Mouse (Mus musculus): Measurements from ENCODE around the gene Cyp2b19. TPM values are rescaled to one million over a fixed set of nuclear protein-coding genes. Genes with fewer than 3 reads are reported as not detected.

The Cyp2b19 gene
- polyA plus RNA-seq, 1 experiment from 2014 or later: not detected

Other genes with a start within 250 kb of the Cyp2b19 start
- not detected in 2 replicates for gene Nlrp9a, start 222.1 kb upstream of the Cyp2b19 start, polyA plus RNA-seq (2016; fragmentation: Nextera tagmentation; extraction: Ambion mirVana)
- gene Vmn1r185, start 138.7 kb upstream of the Cyp2b19 start, polyA plus RNA-seq (2016; fragmentation: Nextera tagmentation; extraction: Ambion mirVana): not detected in 2 replicates
- not detected in 2 replicates for gene Cyp2b23, start 70.7 kb upstream of the Cyp2b19 start, polyA plus RNA-seq (2016; fragmentation: Nextera tagmentation; extraction: Ambion mirVana)
- gene Cyp2g1, start 51.8 kb downstream of the Cyp2b19 start, polyA plus RNA-seq (2016; fragmentation: Nextera tagmentation; extraction: Ambion mirVana): not detected in 2 replicates
- gene Cyp2a5, start 78.2 kb downstream of the Cyp2b19 start, polyA plus RNA-seq (2016; fragmentation: Nextera tagmentation; extraction: Ambion mirVana): not detected in 2 replicates
- not detected in 2 replicates for gene Cyp2a22, start 182.2 kb downstream of the Cyp2b19 start, polyA plus RNA-seq (2016; fragmentation: Nextera tagmentation; extraction: Ambion mirVana)